Mouse (Mus musculus) thymus, postnatal 0 days (tissue): ENCODE results near the gene 4930579G24Rik. TPM values are rescaled to one million over a fixed set of nuclear protein-coding genes. Genes with fewer than 3 reads are reported as not detected.

Experiments
- DNase-seq: peaks from one replicate; pipeline ENCODE4 v3.0.0-alpha.2; 2015; ENCODE audit warnings: low spot score
- polyA plus RNA-seq: library from polyadenylated mRNA; unstranded; fragments of >200 nt; fragmentation: Nextera tagmentation; extraction: Ambion mirVana; gene quantifications from 2 replicates; pipeline ENCODE4 v1.2.1, GENCODE M21; 2015

Gene 4930579G24Rik
- polyA plus RNA-seq: 32.3 and 42.4 TPM in 2 replicates

GRCm38 (mm10) chr3:79628561-79629415 is at the start of gene 4930579G24Rik:
4930579G24Rik (plus strand) TSS chr3:79629079.
- DNase-seq: peak; percentile 99

DNA sequence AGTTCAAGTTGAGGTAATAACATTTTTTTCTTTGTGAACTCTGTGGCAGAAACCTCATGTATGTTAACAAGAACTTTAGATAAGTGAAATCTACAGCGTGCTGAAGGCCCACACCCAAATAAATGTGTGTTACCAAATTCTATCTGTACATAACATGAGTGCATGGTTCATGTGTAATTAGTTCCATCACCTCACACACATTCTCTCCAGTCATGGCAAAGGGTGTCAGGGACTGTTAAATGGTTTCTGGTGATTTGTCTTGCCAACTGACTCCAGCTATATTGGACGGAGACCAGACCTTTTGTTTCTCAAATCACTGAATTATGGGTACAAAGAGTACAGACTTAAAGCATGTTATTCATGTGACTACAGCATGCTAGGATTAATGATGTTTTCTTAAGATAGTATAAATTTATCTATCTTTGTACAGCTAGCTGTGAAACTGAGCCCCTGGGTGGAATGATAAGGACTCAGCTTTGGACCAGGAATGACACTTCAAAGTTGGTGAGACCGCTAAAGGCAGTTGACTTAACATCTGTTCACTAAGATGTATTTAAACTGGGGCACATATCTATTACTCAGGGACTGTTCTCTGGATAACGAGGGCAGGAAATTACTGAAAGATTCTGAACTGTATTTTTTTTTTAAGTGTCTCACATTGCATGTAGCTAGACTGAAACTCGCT is 48.8 kb upstream of the 4930579G24Rik start:
- no peak for DNase-seq

DNA sequence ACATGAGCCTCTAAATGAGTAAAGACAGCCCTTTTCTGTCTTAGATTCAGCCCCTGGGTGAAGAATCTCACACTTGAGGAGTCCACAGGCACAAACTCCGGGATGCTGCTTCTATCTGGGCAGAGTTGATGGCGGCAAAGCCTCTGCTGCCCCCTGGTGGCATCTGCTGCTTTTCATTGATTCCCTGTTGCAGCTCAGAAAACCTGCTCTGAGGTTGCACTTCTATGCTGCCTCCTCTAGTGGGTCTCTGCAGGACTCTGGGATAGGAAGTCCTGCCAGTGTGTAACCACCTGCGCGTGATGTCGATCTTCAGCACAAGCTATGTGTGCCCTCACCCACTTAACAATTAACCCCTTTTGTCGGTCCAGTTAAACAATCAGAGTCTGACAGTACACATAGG is 42.1 kb upstream of the 4930579G24Rik start:
- peak; percentile 91 for DNase-seq

DNA sequence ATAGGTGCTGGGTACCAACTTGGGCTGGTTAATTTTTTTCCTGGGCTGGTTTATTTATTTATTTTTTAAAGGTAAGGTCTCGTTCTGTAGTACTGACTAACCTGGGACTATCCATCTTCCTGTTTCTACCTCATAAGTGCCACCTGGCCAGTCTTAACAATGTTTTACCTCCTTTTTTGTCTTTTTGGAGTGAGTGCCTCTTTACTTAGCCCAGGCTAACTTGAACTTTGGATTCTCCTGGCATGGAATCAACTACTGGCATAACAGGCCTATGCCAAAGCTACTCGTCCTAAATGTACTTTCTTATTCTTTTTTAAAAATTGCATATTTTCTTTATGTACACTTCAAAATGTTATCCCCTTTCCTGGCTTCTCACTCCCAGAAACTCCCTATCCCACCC is 39.2 kb upstream of the 4930579G24Rik start:
- DNase-seq: no peak

- peak; percentile 85 for DNase-seq
These were observed 37.8 kb upstream of the 4930579G24Rik start, which contains the start of gene Ppid for GRCm38 (mm10) chr3:79590863-79591792. Ppid (plus strand) TSS chr3:79591342.

GRCm38 (mm10) chr3:79591793-79592471 is 36.9 kb upstream of the 4930579G24Rik start:
- DNase-seq: peak; percentile 15

- no peak for DNase-seq
These were observed 33.4 kb upstream of the 4930579G24Rik start for GRCm38 (mm10) chr3:79595468-79595867.

DNA sequence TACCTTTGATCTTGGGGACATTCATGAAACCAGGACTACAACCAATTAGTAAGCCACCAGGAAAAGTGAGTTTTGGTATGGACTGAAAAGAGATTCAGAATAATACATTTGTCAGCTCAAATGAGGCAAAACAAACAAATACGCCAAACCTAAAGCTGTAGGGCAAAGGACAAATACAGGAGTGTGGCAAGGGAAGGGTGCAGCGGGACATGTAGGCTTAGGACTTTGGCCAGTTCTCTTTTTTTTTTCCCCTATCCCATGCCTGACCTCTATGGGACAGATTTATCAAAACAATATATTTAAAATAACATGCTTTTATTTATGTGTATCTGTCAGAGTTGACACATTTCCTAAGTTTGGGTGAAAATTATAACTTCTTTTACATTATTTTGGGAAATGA is 19.0 kb upstream of the 4930579G24Rik start:
- DNase-seq: no peak

GRCm38 (mm10) chr3:79627484-79628181 is 1.2 kb upstream of the 4930579G24Rik start:
- DNase-seq: peak; percentile 54

DNA sequence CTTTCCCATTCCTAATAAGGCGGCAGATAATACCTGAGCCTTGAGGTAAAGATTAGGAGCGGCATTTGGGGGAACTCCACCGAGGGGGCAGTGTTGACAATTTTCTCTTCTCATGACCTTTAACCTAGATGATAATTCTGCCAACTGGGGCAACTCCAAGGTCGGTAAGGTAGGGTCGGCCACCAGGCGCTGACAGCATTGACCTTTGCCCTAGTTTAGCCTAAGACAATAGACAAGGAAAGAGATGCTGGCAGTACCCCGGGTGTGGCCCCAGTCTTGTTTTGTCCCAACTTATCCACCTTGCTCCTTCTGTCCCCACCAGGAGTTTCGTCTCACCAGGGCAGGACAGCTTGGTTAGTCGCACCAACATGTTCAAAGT is 708 bp upstream of the 4930579G24Rik start:
- no peak for DNase-seq

DNA sequence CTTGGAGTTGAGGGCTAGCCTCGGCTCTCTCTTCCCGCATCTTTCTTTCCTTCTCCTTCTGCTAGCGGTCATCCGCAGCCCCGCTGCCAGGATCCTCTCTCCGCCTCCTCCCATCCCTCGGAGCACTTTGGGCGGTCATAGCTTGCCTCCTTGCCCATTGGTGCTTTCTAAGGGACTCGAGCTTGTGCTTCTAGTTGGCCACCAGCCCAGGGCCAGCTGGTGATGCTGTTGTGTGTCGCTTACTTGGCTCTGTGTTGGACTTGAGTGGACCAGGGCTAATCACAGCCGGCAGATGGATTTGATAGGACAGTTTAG is 494 bp downstream of the 4930579G24Rik start, which contains the start of gene Etfdh:
Gene Etfdh (minus strand): TSS at position 85 of the 315 bp plus-strand sequence.
- DNase-seq: no peak

- DNase-seq: no peak
These were observed 23.2 kb downstream of the 4930579G24Rik start for GRCm38 (mm10) chr3:79652129-79652528.

DNA sequence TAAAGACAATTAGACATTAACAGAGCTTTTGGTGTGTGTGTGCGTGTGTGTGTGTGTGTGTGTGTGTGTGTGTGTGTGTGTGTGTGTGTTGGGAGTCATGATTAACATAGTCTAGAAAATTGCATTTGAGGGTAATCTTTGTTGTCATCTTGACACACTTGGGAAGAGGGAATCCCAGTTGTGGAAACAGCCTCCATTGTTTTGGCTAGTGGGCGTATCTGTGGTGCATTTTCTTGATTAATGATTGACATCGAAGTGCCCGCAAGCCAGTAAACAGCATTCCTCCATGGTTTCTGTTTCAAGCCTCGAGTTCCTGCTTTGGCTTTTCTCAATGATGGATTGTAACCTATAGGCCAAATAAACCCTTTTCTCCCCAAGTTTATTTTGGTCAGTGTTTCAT is 27.8 kb downstream of the 4930579G24Rik start:
- DNase-seq: no peak

- peak; percentile 68 for DNase-seq
These were observed 36.0 kb downstream of the 4930579G24Rik start for GRCm38 (mm10) chr3:79664787-79665408.

GRCm38 (mm10) chr3:79670556-79670955 is 41.7 kb downstream of the 4930579G24Rik start:
- no peak for DNase-seq

DNA sequence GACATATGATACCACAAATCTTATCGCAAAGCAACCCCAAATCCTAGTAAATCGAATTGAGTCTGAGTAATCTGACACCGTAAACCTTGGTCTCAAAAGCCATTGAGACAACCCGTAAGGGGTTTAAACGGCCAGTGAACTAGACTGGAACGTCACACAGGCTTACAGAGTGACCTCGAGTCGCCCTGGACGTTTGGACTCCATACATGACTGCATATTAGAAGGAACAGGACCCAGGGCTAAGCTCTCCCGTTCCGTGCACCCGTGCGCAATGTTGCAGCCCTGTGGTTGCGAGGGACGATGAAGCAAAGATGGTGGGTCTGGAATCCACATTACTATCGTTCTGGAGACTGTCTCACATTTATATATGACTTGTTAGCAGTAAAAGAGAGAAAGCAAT is 43.3 kb downstream of the 4930579G24Rik start:
- DNase-seq: no peak

GRCm38 (mm10) chr3:79673082-79673481 is 44.2 kb downstream of the 4930579G24Rik start:
- DNase-seq: peak; percentile 53

DNA sequence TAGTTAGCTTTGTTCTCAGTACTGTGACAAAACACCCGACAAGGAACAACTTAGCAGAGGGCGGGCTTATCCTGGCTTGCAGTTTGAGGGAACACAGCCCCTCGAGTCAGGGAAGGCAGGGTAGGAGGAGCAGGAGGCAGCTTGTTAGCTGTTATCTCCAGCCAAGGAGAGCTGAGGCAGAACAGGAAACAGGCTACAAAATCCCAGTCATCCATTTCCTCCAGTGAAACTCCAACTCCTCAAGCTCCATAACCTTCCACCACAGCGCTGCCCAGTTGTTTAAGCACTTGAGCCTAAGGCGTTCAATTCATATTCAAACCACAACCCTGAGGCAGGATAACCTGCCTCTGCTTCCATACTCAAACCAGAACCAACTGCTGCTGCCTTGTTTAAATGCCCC is 45.8 kb downstream of the 4930579G24Rik start:
- DNase-seq: no peak

DNA sequence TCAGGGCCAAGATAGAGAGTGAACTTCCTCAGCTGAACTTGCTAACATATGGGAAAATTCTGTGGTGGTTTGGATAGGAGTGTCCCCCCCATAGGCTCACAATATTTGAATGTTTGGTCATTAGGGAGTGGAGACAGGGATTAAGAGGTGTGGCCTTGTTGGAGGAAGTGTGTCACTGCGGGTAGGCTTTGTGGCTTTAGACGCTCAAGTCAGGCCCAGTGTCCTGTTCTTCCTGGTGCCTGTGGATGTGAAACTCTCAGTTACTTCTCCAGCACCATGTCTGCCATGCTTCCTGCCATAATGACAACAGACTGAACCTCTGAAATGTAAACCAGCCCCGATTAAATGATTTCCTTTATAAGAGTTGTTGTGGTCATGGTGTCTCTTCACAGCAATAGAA is 47.5 kb downstream of the 4930579G24Rik start:
- no peak for DNase-seq
